Mouse (Mus musculus) ES-E14 (cell line): ENCODE data around the gene Olfr732. TPM values are rescaled to one million over a fixed set of nuclear protein-coding genes. Genes with fewer than 3 reads are reported as not detected.

Source experiments
- DNase-seq: peaks from one replicate; pipeline ENCODE4 v3.0.0-alpha.2; 2013; ENCODE audit warnings: low read depth, low spot score
- H3K27ac ChIP-seq: 2 replicates; pipeline ENCODE4 v1.5.1; 2012; ENCODE audit warnings: low read depth, mild to moderate bottlenecking, low read length, moderate library complexity, mixed read lengths; ENCODE audit not compliant: poor library complexity, insufficient read depth, severe bottlenecking
- H3K36me3 ChIP-seq: 2 replicates; pipeline ENCODE4 v1.6.1; 2012; ENCODE audit warnings: mild to moderate bottlenecking, low read length, moderate library complexity, mixed read lengths; ENCODE audit not compliant: control insufficient read depth, poor library complexity, insufficient read depth, severe bottlenecking
- H3K4me1 ChIP-seq, 2 experiments: fragments of 150-350 bp in 1 of 2; sonication (generic) in 1 of 2; 2 replicates each; pipeline ENCODE4 v1.6.1; 2012; ENCODE audit warnings: low read length in 2 of 2, mild to moderate bottlenecking in 1 of 2, mixed read lengths in 1 of 2; ENCODE audit not compliant: control insufficient read depth in 2 of 2, insufficient read depth in 2 of 2, poor library complexity in 1 of 2
- H3K4me3 ChIP-seq, 2 experiments: fragments of 150-350 bp in 1 of 2; sonication (generic) in 1 of 2; 2 replicates each; pipeline ENCODE4 v1.5.1; 2012; ENCODE audit warnings: low read length in 2 of 2, low read depth in 1 of 2, mild to moderate bottlenecking in 1 of 2, mixed read lengths in 1 of 2; ENCODE audit not compliant: insufficient read depth in 1 of 2, poor library complexity in 1 of 2, severe bottlenecking in 1 of 2
- H3K9ac ChIP-seq: 2 replicates; pipeline ENCODE4 v1.6.1; 2012; ENCODE audit warnings: low read depth, mild to moderate bottlenecking, low read length, mixed read lengths; ENCODE audit not compliant: poor library complexity, insufficient read depth, severe bottlenecking
- H3K9me3 ChIP-seq: fragments of 150-350 bp; sonication (generic); 2 replicates; pipeline ENCODE4 v1.6.1; 2012; ENCODE audit warnings: low read depth, mild to moderate bottlenecking, low read length; ENCODE audit not compliant: control insufficient read depth, insufficient read depth
- CHD2 ChIP-seq: IDR thresholded peaks from 2 replicates; pipeline ENCODE4 v1.6.1; 2014; ENCODE audit warnings: mild to moderate bottlenecking, low read depth, low read length, inconsistent platforms
- HCFC1 ChIP-seq: IDR thresholded peaks from 2 replicates; pipeline ENCODE4 v1.6.1; 2012; ENCODE audit warnings: low read length, inconsistent platforms, borderline replicate concordance; ENCODE audit not compliant: insufficient read depth
- MAFK ChIP-seq: IDR thresholded peaks from 2 replicates; pipeline ENCODE4 v1.6.1; 2014; ENCODE audit warnings: mild to moderate bottlenecking, low read depth, low read length, inconsistent platforms; ENCODE audit not compliant: insufficient read depth
- ZC3H11A ChIP-seq: IDR thresholded peaks from 2 replicates; pipeline ENCODE4 v1.6.1; 2012; ENCODE audit warnings: low read depth, mild to moderate bottlenecking, inconsistent platforms, low read length, borderline replicate concordance
- ZNF384 ChIP-seq: IDR thresholded peaks from 2 replicates; pipeline ENCODE4 v1.6.1; 2012; ENCODE audit warnings: low read depth, low read length, inconsistent platforms
- in situ Hi-C, 2 experiments: fragments of 600-800 bp; cut with MboI; formaldehyde crosslinking; loops; one replicate each; pipeline ENCODE4 v1.15.1; 2025; ENCODE audit warnings: low sequenced_read_pairs in 2 of 2, inconsistent platforms in 1 of 2; ENCODE audit not compliant: unreplicated experiment in 2 of 2
- total RNA-seq: library from RNA; depleted of rRNA; stranded (reverse); fragments of 300-350 nt; gene quantifications from 2 replicates; pipeline ENCODE4 v1.2.3, GENCODE M21; 2012; rRNA removed

The Olfr732 gene
- total RNA-seq, result not detected in 2 replicates

GRCm38 (mm10) chr14:50284106-50284505 lies at the start of gene Olfr732:
TSS of gene Olfr732 (minus strand) at chr14:50284206.
- TF ChIP-seq CHD2 (no peak), ZNF384 (no peak), MAFK (no peak), ZC3H11A (no peak), HCFC1 (no peak)
- in situ Hi-C loops, result no loop called here

GRCm38 (mm10) chr14:50326661-50327060 lies 42.7 kb upstream of the Olfr732 start, which contains the start of gene Olfr734:
TSS of gene Olfr734 (minus strand) at chr14:50326761.
- TF ChIP-seq CHD2 (no peak), ZNF384 (no peak), ZC3H11A (no peak), MAFK (no peak)
- Histone ChIP-seq H3K4me1 (no peaks in the 10 kb centered on the region), H3K9ac (no peak within 1 kb of the TSS), H3K4me3 (no peak within 1 kb of the TSS), H3K36me3 (no peaks in the 10 kb centered on the region), H3K27ac (no peak within 1 kb of the TSS), H3K9me3 (no peaks in the 10 kb centered on the region)
- no peak for DNase-seq
- in situ Hi-C loops, result no loop called here

More at GRCm38 (mm10) chr14:50284106-50284505, at the start of gene Olfr732:
- Histone ChIP-seq H3K9me3 (no peaks in the 10 kb centered on the region), H3K4me1 (no peaks in the 10 kb centered on the region), H3K36me3 (no peaks in the 10 kb centered on the region), H3K4me3 (no peak within 1 kb of the TSS), H3K27ac (no peak within 1 kb of the TSS), H3K9ac (no peak within 1 kb of the TSS)
- DNase-seq, result no peak

- Histone ChIP-seq H3K4me3 (no peak within 1 kb of the TSS), H3K9ac (no peak within 1 kb of the TSS), H3K9me3 (no peaks in the 10 kb centered on the region), H3K27ac (no peak within 1 kb of the TSS), H3K4me1 (no peaks in the 10 kb centered on the region), H3K36me3 (no peaks in the 10 kb centered on the region)
- TF ChIP-seq MAFK (no peak), ZNF384 (no peak), CHD2 (no peak), ZC3H11A (no peak), HCFC1 (no peak)
- in situ Hi-C loops, result no loop called here
- no peak for DNase-seq
These were observed 17.4 kb upstream of the Olfr732 start, which contains the start of gene Olfr733 for GRCm38 (mm10) chr14:50301422-50301821. TSS of gene Olfr733 (minus strand) at chr14:50301522.

GRCm38 (mm10) chr14:50241766-50242165 lies 42.2 kb downstream of the Olfr732 start, which contains the start of gene Olfr731:
TSS of gene Olfr731 (minus strand) at chr14:50241866.
- Histone ChIP-seq H3K9ac (no peak within 1 kb of the TSS), H3K27ac (no peak within 1 kb of the TSS), H3K9me3 (no peaks in the 10 kb centered on the region), H3K4me1 (0 out of 4 replicates have a peak, but pooled peaks cover 0 to 1% of the 10 kb centered on the region in 2 experiments), H3K4me3 (no peak within 1 kb of the TSS), H3K36me3 (no peaks in the 10 kb centered on the region)
- TF ChIP-seq CHD2, result no peak
- TF ChIP-seq HCFC1, result no peak
- no peak for TF ChIP-seq ZC3H11A
- no peak for TF ChIP-seq ZNF384
- no peak for TF ChIP-seq MAFK
- in situ Hi-C loops, result no loop called here
- no peak for DNase-seq

Other genes with a start within 250 kb of the Olfr732 start
- gene Olfr725, start 243.8 kb downstream of the Olfr732 start, total RNA-seq, result not detected in 2 replicates
- not detected in 2 replicates for gene Olfr726, start 193.3 kb downstream of the Olfr732 start, total RNA-seq
- not detected in 2 replicates for gene Olfr727, start 161.0 kb downstream of the Olfr732 start, total RNA-seq
- not detected in 2 replicates for gene Olfr728, start 141.5 kb downstream of the Olfr732 start, total RNA-seq
- gene Olfr729, start 131.3 kb downstream of the Olfr732 start, total RNA-seq, result not detected in 2 replicates
- gene Olfr730, start 96.0 kb downstream of the Olfr732 start, total RNA-seq, result not detected in 2 replicates
- gene Olfr731, start 42.3 kb downstream of the Olfr732 start, total RNA-seq, result not detected in 2 replicates
- gene Olfr733, start 17.3 kb upstream of the Olfr732 start, total RNA-seq, result not detected in 2 replicates
- not detected in 2 replicates for gene Olfr734, start 42.6 kb upstream of the Olfr732 start, total RNA-seq
- gene Olfr735, start 64.7 kb upstream of the Olfr732 start, total RNA-seq, result not detected in 2 replicates
- not detected in 2 replicates for gene Tlr11, start 73.7 kb upstream of the Olfr732 start, total RNA-seq
- not detected in 2 replicates for gene Olfr736, start 97.0 kb upstream of the Olfr732 start, total RNA-seq
- not detected in 2 replicates for gene Olfr738, start 123.4 kb upstream of the Olfr732 start, total RNA-seq
- not detected in 2 replicates for gene Olfr739, start 134.4 kb upstream of the Olfr732 start, total RNA-seq
- gene Olfr740, start 161.3 kb upstream of the Olfr732 start, total RNA-seq, result not detected in 2 replicates
- not detected in 2 replicates for gene Olfr741, start 188.5 kb upstream of the Olfr732 start, total RNA-seq
- gene Olfr742, start 219.4 kb upstream of the Olfr732 start, total RNA-seq, result not detected in 2 replicates
- gene Olfr743, start 237.6 kb upstream of the Olfr732 start, total RNA-seq, result not detected in 2 replicates